Mouse (Mus musculus) kidney, adult 2 months (tissue): ENCODE measurements around the gene Wscd2.

Source experiments
- CTCF ChIP-seq: fragments of 200-500 bp; conservative IDR thresholded peaks from 2 replicates; pipeline ENCODE4 v1.5.1; 2011; ENCODE audit warnings: low read depth, mild to moderate bottlenecking, control low read depth, low read length, moderate library complexity, mixed read lengths; ENCODE audit not compliant: insufficient read depth, insufficient read length
- POLR2A ChIP-seq: fragments of 200-500 bp; IDR thresholded peaks from one replicate; pipeline ENCODE4 v1.6.1; 2011; ENCODE audit warnings: low read depth, low read length, control low read depth

GRCm38 (mm10) chr5:113596252-113596651, 106.1 kb downstream of the Wscd2 start:
- TF ChIP-seq CTCF = no peak
- no peak for TF ChIP-seq POLR2A
